Mouse (Mus musculus): ENCODE data around the gene Fzd2.

The Fzd2 gene

GRCm38 (mm10) chr11:102619449-102619848, 15.3 kb downstream of the Fzd2 start:
- no peak for DNase-seq (ENCODE audit: low read depth, low spot score)

DNA sequence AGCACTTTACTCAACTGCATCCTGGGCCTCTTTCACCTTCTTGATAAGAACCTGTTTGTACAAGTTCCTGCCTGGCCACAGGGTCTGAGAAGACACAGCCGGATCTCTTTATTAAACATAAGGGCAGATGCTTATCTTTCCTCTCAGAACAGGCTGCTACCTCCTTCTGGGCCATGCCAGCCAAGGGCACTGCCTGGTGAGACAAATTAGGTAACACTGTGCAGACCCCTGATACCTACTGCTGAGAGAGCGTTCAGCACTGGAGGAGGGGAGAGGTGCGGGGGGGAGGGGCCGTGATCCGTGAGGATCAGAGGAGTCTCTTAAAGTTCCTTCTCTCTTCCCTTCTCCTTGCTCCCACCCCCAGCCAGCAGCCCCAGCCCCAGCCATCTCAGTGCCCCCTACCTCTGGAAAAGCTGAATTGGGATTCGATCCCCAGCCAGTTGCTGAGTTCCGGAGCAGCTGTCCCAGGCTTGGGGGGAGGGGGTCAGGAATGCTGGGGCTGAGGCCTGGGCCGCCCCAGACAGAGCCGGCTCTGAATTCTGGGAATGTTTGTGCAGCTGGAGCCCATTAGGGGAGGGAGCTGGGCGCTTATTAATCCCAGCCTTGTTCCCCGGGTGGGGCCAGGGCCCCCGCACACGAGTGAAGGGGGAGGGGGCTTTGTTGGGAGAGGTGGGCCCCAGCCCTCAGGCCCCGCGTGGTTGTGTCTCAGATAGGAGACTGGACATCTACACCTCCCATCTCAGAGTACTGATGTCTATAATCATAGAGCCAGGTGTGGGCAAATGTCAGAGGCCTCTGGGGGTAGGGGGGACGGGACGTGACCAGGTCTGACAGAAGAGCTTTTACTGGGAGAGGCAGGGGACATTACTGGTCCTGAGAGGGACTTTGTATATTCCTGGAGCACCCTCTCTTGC, 19.9 kb downstream of the Fzd2 start:
- DNase-seq (ENCODE audit: low read depth, low spot score) = peak; percentile 65

DNA sequence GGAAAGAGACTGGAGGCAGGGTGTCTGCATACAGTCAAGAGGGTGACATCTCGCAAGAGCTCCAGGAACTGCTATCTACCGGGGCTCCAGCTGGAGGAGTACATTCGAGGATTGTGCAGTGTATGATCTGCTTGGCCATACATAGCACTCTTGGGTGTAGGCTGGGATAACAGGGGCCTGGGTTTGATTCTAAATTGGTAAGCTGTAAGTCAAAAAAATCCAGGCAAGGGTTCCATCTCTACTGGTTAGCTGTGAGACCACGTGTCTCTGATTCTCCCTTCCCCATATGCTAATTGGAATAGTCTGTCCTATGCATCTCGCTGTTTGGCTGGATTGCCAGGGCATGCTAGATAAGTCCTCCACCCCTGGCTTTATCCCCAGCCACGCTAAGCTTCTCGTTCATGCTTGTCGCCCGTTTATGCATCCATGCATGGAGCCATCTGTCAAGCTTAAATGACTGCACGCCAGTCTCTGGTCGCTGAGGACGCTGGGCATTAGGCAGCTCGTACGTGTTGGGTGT, 20.8 kb downstream of the Fzd2 start:
- DNase-seq (ENCODE audit: low read depth, low spot score) = no peak

DNA sequence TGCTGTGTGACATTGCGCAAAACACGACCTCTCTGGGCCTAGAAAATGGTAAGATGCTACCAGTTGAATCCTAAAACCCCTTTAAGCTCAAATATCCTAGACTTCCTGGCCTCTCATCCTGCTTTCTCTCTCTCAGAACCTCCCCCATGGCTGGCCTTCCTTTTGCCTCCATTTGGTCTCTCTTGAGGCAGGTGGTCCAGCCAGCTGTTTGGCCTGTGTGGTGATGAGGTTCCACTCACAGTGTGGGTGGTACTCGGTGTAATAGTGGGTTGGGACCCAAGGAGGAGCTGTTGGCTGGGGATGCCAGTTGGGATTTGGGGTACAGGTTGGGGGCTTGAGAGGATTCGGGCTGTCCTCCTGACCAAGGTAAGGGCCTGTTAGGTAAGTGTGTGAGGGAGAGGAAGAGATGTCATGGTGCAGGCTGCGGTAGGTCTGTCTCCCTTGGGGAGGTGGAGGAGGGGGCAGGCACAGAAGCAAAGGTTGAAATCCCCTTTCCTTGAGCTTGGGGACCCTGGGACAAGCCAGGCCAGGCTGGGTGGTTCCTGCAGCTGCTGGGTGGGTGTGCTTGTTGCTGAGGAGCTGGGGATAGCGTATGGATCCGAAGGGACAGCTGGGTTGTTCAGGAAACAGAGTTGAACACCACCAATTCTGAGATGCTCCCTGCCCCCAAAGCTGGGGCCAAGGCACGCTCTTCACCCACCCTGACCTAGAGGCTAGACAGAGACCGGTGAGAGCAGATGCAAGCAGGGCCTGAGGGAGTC, 23.2 kb downstream of the Fzd2 start:
- DNase-seq (ENCODE audit: low read depth, low spot score) = no peak

DNA sequence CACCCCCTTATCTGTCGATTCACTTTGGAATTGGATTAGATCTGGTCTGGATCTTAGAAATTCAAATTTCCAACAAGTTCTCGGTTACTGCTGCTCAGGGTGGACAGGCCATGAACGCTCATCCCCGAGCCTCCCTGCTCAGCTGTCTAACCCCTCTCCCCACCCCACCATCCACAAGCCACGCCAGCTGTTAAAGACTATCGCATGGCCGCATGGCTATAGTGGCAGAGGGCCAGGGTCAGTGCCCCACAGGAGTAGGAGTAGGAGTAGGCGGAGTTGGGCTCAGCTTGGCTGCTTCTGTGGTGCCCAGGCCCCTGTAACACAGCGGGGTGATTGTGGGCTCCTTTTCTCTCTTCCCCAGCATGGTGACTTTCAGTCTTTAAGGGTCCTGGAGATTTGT, 24.3 kb downstream of the Fzd2 start:
- DNase-seq (ENCODE audit: low read depth, low spot score) = no peak

GRCm38 (mm10) chr11:102629375-102629774, 25.2 kb downstream of the Fzd2 start:
- DNase-seq (ENCODE audit: low read depth, low spot score) = no peak

DNA sequence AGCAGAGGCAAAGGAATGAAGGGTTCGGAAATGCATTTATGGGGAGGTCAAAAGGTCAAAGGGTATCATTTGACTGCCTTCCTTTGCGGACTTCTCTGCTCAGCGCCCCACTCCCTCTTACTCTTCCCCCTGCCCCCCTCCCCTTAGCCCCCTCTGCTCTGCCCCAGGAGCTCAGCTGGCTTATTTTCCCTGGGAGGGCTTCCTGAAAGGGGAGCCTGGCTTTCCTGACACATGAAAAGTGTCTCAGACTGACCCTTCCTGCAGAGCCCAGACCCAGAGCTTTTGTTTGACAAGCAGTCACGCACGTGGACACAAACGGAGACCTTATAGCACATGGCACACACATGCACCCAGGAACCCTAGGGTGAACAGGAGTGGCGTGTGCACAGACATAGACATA, 26.5 kb downstream of the Fzd2 start:
- no peak for DNase-seq (ENCODE audit: low read depth, low spot score)

DNA sequence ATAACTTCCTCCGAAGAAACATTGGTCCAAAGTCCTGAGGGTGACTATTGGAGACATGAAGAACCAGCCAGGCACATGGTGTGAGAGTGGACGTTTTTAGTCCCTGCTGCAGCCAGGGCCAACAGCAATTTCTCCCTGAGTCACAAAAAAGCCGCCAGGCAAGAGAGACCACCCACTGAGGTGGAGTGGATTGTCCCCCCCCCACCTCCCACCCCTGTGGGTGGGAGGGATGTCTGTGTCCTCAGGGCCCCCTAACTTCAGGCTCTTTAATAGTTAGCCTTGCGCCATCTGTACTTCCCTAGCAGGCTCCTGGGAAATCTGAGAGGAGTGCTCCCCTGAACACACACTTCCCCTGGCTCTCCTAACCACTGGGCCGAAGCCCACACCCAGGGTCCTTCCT, 27.0 kb downstream of the Fzd2 start:
- DNase-seq (ENCODE audit: low read depth, low spot score) = no peak

DNA sequence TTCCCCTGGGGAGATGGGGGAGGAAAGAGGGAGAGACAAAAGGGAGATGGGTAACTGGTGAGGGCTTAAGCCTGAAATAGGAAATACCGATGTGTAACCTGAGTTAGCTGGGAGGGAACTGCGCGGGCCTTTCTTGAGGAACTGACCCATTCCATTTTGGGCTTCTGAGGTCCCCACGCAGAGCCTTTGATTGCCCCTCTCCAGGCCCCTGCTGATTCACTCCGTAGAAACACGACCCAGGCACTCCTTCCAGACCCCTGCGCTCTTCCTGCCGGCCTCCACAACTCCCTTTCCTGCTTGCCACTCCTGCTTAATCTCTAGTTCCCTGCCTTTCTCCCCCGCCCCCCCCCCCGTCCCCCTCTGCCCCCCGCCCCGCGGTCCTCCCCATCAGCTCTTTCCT, 28.5 kb downstream of the Fzd2 start:
- DNase-seq (ENCODE audit: low read depth, low spot score) = no peak

DNA sequence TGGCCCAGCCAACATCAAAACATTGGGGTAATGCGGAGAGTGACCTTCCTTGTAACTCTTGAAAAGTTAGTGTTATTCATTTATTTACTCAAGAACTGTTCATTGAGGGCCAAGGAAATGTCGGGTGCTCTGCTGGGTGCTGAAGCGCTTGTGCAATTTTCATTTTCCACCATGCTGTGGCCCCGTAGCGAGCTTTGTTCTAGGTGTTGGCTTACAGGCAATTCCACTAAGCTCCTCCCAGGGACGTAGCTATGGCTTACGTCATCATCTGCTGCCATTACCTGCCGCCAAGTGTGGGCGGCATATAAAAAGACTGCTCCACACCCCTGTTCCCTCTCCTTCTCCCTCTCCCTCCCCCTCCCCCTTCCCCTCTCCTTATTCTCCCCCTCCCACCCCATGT, 29.2 kb downstream of the Fzd2 start:
- no peak for DNase-seq (ENCODE audit: low read depth, low spot score)

DNA sequence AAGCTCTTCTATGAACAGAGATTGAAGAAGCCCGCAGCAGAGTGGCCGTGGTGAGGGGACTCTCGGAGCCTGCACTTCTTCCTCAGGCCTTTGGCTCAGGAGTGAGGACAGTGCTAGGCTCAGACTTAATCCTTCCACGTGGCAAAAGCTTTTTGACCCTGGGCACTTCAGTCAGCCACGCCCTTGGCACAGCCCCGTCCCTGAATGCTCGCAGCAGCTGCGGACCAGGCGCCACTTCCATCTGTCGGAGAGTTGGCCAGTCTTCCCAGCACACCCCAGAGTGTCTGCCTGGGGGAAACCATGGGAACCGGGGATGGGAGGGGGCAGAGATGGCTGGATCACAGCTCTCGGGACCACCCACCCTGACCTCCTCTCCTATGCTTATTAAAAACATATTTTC, 32.7 kb downstream of the Fzd2 start:
- no peak for DNase-seq (ENCODE audit: low read depth, low spot score)

- DNase-seq (ENCODE audit: low read depth, low spot score) = peak; percentile 99
Observed at GRCm38 (mm10) chr11:102643891-102644382, 39.7 kb downstream of the Fzd2 start.

GRCm38 (mm10) chr11:102646226-102646625, 42.0 kb downstream of the Fzd2 start:
- DNase-seq (ENCODE audit: low read depth, low spot score) = no peak

- DNase-seq (ENCODE audit: low read depth, low spot score) = no peak
Observed at GRCm38 (mm10) chr11:102647885-102648284, 43.7 kb downstream of the Fzd2 start.

GRCm38 (mm10) chr11:102651381-102651780, 47.2 kb downstream of the Fzd2 start:
- DNase-seq (ENCODE audit: low read depth, low spot score) = peak; percentile 87

GRCm38 (mm10) chr11:102652844-102653243, 48.6 kb downstream of the Fzd2 start:
- peak; percentile 62 for DNase-seq (ENCODE audit: low read depth, low spot score)

- DNase-seq (ENCODE audit: low read depth, low spot score) = peak; percentile 77
Observed at GRCm38 (mm10) chr11:102655888-102656287, 51.7 kb downstream of the Fzd2 start.

GRCm38 (mm10) chr11:102656326-102656926, 52.2 kb downstream of the Fzd2 start:
- DNase-seq (ENCODE audit: low read depth, low spot score) = peak; percentile 73

- peak; percentile 63 for DNase-seq (ENCODE audit: low read depth, low spot score)
Observed at GRCm38 (mm10) chr11:102656931-102657330, 52.7 kb downstream of the Fzd2 start.
